Mouse (Mus musculus) myocyte (in vitro differentiated cells): ENCODE results near the gene Vav3. TPM values are rescaled to one million over a fixed set of nuclear protein-coding genes. Genes with fewer than 3 reads are reported as not detected.
"Not testable (repeated sequence)": the region's sequence is repeated elsewhere in the genome, so short reads cannot be mapped to it uniquely, and the experiment has no call there.

Experiments
- H3K27me3 ChIP-seq: one replicate; pipeline ENCODE4 v1.6.1; 2011; ENCODE audit not compliant: control insufficient read depth, insufficient read depth, insufficient read length
- H3K36me3 ChIP-seq: one replicate; pipeline ENCODE4 v1.6.1; 2011; ENCODE audit not compliant: control insufficient read depth, insufficient read depth
- H3K4me2 ChIP-seq: one replicate; pipeline ENCODE4 v1.6.1; 2011; ENCODE audit warnings: low read depth, control low read depth
- H3K4me3 ChIP-seq: one replicate; pipeline ENCODE4 v1.5.1; 2011; ENCODE audit warnings: mild to moderate bottlenecking, control low read depth, moderate library complexity
- H3K79me2 ChIP-seq: one replicate; pipeline ENCODE4 v1.6.1; 2011; ENCODE audit not compliant: control insufficient read depth, insufficient read depth
- H3ac ChIP-seq: one replicate; pipeline ENCODE4 v1.6.1; 2011; ENCODE audit not compliant: control insufficient read depth, insufficient read length
- CEBPB ChIP-seq: IDR thresholded peaks from 2 replicates; pipeline ENCODE4 v1.6.1; 2011; ENCODE audit warnings: mild to moderate bottlenecking, moderate library complexity; ENCODE audit not compliant: poor library complexity, insufficient read depth, severe bottlenecking
- E2F4 ChIP-seq: IDR thresholded peaks from one replicate; pipeline ENCODE4 v1.6.1; 2011; ENCODE audit warnings: mild to moderate bottlenecking, control low read depth, moderate library complexity; ENCODE audit not compliant: insufficient read depth
- MAX ChIP-seq: IDR thresholded peaks from one replicate; pipeline ENCODE4 v1.6.1; 2011; ENCODE audit warnings: low read depth, mild to moderate bottlenecking, control low read depth
- MYOD1 ChIP-seq, 3 experiments: IDR thresholded peaks; one replicate each; pipeline ENCODE4 v1.6.1; 2011; ENCODE audit warnings: control low read depth in 2 of 3, low read depth in 2 of 3, mild to moderate bottlenecking in 2 of 3, moderate library complexity in 1 of 3; ENCODE audit not compliant: insufficient read length in 2 of 3, control insufficient read depth in 1 of 3
- MYOG ChIP-seq, 3 experiments: IDR thresholded peaks; one replicate each; pipeline ENCODE4 v1.6.1; 2011; ENCODE audit warnings: control low read depth in 2 of 3, low read depth in 2 of 3, mild to moderate bottlenecking in 2 of 3; ENCODE audit not compliant: insufficient read length in 2 of 3, control insufficient read depth in 1 of 3, insufficient read depth in 1 of 3
- POLR2A ChIP-seq: IDR thresholded peaks from one replicate; pipeline ENCODE4 v1.6.1; 2011; ENCODE audit warnings: low read depth, mild to moderate bottlenecking, control low read depth, moderate library complexity; ENCODE audit not compliant: insufficient read length
- POLR2AphosphoS2 ChIP-seq: IDR thresholded peaks from one replicate; pipeline ENCODE4 v1.6.1; 2011; ENCODE audit warnings: low read depth, control low read depth; ENCODE audit not compliant: insufficient read length
- REST ChIP-seq: IDR thresholded peaks from one replicate; pipeline ENCODE4 v1.6.1; 2011; ENCODE audit warnings: mild to moderate bottlenecking, control low read depth, moderate library complexity; ENCODE audit not compliant: insufficient read depth, insufficient read length
- SRF ChIP-seq: IDR thresholded peaks from one replicate; pipeline ENCODE4 v1.6.1; 2011; ENCODE audit warnings: low read depth; ENCODE audit not compliant: control insufficient read depth, insufficient read length
- TCF12 ChIP-seq: IDR thresholded peaks from one replicate; pipeline ENCODE4 v1.6.1; 2011; ENCODE audit warnings: mild to moderate bottlenecking, control low read depth; ENCODE audit not compliant: poor library complexity, insufficient read depth, severe bottlenecking
- TCF3 ChIP-seq: IDR thresholded peaks from one replicate; pipeline ENCODE4 v1.6.1; 2011; ENCODE audit warnings: low read depth, control low read depth; ENCODE audit not compliant: insufficient read length
- USF1 ChIP-seq: IDR thresholded peaks from one replicate; pipeline ENCODE4 v1.6.1; 2011; ENCODE audit warnings: low read depth, mild to moderate bottlenecking, control low read depth, moderate library complexity
- polyA plus RNA-seq: library from polyadenylated mRNA; unstranded; fragments of >200 nt; fragmentation: generic; extraction: Trizol; gene quantifications from one replicate; pipeline ENCODE4 v1.2.1, GENCODE M21; 2012; ENCODE audit warnings: missing spikeins

Gene Vav3
- polyA plus RNA-seq, 1 experiment: 0.95 TPM

- Histone ChIP-seq H3ac (no peak overlapping the region), H3K36me3 (no peaks in the 10 kb centered on the region), H3K27me3 (no peaks in the 10 kb centered on the region), H3K79me2 (no peaks in the 10 kb centered on the region), H3K4me2 (no peak overlapping the region), H3K4me3 (no peak overlapping the region)
- TF ChIP-seq TCF3 (no peak), POLR2A (no peak), CEBPB (no peak), POLR2AphosphoS2 (no peak), MYOD1 (IDR thresholded peaks at IDR 0.05; ENCODE audit: control insufficient read depth in 1 of 3, insufficient read length in 2 of 3, low read depth in 2 of 3) (no peak), USF1 (no peak)
Measured at GRCm38 (mm10) chr3:109438552-109438951, 98.1 kb downstream of the Vav3 start.

GRCm38 (mm10) chr3:109439253-109439652, 98.8 kb downstream of the Vav3 start:
- TF ChIP-seq REST: no peak
- Histone ChIP-seq H3K4me3 (no peak overlapping the region), H3K27me3 (no peaks in the 10 kb centered on the region), H3K4me2 (no peak overlapping the region), H3K36me3 (no peaks in the 10 kb centered on the region), H3ac (no peak overlapping the region), H3K79me2 (no peaks in the 10 kb centered on the region)

- Histone ChIP-seq H3K4me2 (no peak overlapping the region), H3K4me3 (no peak overlapping the region), H3K79me2 (no peaks in the 10 kb centered on the region), H3K36me3 (no peaks in the 10 kb centered on the region), H3ac (no peak overlapping the region), H3K27me3 (no peaks in the 10 kb centered on the region)
- TF ChIP-seq MAX (no peak), TCF3 (no peak), MYOG (IDR thresholded peaks at IDR 0.05; ENCODE audit: control insufficient read depth in 1 of 3, insufficient read depth in 1 of 3, insufficient read length in 2 of 3, low read depth in 2 of 3) (no peak), SRF (no peak)
Measured at GRCm38 (mm10) chr3:109440001-109440400, 99.5 kb downstream of the Vav3 start.

- Histone ChIP-seq H3K36me3 (no peaks in the 10 kb centered on the region), H3K4me2 (no peak overlapping the region), H3K27me3 (no peaks in the 10 kb centered on the region), H3ac (no peak overlapping the region), H3K4me3 (no peak overlapping the region), H3K79me2 (no peaks in the 10 kb centered on the region)
- TF ChIP-seq POLR2AphosphoS2 (no peak), MYOG (IDR thresholded peaks at IDR 0.05; ENCODE audit: control insufficient read depth in 1 of 3, insufficient read depth in 1 of 3, insufficient read length in 2 of 3, low read depth in 2 of 3) (no peak), SRF (no peak), E2F4 (no peak), REST (no peak), TCF12 (no peak), MYOD1 (IDR thresholded peaks at IDR 0.05; ENCODE audit: control insufficient read depth in 1 of 3, insufficient read length in 2 of 3, low read depth in 2 of 3) (no peak), MAX (no peak), CEBPB (no peak), POLR2A (no peak), TCF3 (no peak), USF1 (no peak)
Measured at GRCm38 (mm10) chr3:109444077-109444476, 103.6 kb downstream of the Vav3 start.

GRCm38 (mm10) chr3:109446903-109447302, 106.5 kb downstream of the Vav3 start:
- H3K27me3 ChIP-seq: no peaks in the 10 kb centered on the region
- H3ac ChIP-seq: no peak overlapping the region
- TF ChIP-seq MYOD1 (IDR thresholded peaks at IDR 0.05; ENCODE audit: control insufficient read depth in 1 of 3, insufficient read length in 2 of 3, low read depth in 2 of 3): no peak
- no peak for TF ChIP-seq TCF3
- TF ChIP-seq E2F4: no peak
- no peaks in the 10 kb centered on the region for H3K79me2 ChIP-seq
- no peak overlapping the region for H3K4me2 ChIP-seq
- H3K36me3 ChIP-seq: no peaks in the 10 kb centered on the region
- H3K4me3 ChIP-seq: no peak overlapping the region

GRCm38 (mm10) chr3:109448249-109448648, 107.8 kb downstream of the Vav3 start:
- H3K4me3 ChIP-seq, H3K27me3 ChIP-seq, H3K36me3 ChIP-seq, H3ac ChIP-seq, H3K4me2 ChIP-seq, H3K79me2 ChIP-seq: not testable (repeated sequence)
